Mouse (Mus musculus) ovary, adult 10 weeks (tissue): ENCODE data around the gene S100a7a. TPM values are rescaled to one million over a fixed set of nuclear protein-coding genes. Genes with fewer than 3 reads are reported as not detected.

Experiments
- polyA plus RNA-seq: library from polyadenylated mRNA; stranded (reverse); fragments of 350-450 nt; fragmentation: Illumina TruSeq; extraction: RNeasy Lipid Tissue Mini Kit (QIAGEN cat#74804); gene quantifications from one replicate; pipeline ENCODE4 v1.2.3, GENCODE M21; 2014

The S100a7a gene
- polyA plus RNA-seq = not detected

DNA sequence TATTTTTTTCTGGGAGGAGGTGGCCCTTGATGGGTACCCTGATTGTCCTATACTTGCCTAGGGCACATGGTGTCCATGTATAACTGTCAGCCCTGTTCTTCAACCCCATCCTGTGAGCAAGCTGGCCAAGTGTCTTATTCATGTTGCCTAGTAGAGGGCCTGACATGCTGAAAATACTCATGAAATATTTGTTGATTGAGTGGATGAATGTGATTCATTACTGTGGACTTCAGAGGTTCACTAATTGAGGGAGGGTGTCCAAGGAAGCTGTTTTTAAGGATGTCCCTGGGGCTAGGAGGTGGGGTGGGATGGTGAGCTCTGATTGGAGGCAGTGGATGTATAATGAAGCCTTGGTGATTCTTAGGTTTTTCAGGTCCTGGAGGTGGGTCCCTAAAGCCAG lies at the start of gene S100a7a:
Gene S100a7a, plus strand, starts transcription at position 301 of the 400 bp plus-strand sequence.

DNA sequence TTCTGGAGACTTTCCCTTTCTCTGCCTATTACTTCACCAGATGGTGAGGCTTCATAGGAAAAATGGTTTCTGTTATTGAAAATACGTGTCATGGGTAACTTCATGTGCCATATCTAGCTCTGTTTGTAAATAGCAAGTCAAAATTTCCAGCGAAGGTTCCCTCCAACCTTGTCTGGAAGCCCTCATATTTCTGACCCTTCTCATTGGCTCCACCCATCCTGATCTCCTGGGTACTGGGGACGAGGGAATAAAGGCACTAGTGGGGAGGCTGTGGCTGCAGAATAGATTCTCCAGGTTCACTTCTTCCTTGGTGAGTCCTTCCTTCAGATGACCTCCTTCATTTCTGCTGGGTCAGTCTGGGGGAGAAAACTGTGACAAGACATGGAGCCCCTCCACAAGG lies 45.6 kb upstream of the S100a7a start, which contains the start of gene S100a5:
Gene S100a5, plus strand, starts transcription at position 301 of the 400 bp plus-strand sequence.

DNA sequence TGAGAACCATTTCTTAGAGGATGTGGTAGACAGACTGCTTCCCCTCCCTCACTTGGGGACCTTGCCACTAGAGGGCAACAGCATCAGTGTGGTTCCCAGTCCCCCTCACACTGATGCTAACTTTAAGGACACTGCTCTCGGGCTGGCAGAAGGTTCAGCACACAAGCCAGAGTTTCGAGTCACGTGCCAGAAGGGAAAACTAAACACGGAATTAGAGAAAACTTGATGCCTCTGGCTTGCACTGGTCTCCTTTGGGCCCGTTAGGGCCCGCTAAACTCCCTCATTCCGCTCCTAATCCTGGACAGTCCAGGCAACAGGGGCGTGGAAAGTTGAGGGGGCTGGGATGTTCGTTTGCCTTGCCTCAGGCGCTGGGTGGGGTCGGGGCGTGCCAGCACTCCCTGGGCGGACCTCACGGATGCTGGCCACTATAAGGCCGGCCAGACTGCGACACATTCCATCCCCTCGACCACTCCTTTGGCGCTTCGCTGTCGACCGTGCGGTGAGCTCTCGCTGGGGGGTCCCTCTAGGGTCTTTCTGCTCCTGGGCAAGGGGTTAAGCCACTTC lies 41.0 kb upstream of the S100a7a start, which contains the start of gene S100a6:
Gene S100a6, plus strand, starts transcription at position 155 of the 564 bp plus-strand sequence.

DNA sequence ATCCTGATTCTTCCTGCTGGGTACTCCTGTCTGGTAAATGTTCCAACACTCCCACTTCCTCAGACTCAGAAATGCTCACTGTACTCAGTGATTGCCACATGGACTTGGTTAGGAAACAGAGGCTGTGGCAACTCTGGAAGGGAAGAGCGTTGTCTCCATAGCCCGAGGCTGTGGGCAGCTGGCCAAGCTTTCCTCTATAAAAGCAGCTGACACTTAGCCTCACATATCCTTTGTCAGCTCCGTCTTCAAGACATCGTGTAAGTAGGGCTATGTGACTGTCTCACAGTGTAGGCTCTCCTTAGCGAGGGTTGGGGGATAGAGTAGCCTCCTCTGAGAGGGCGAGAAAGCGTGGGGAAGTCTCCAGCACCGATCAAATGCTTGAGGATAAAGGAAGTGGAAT lies 15.0 kb downstream of the S100a7a start, which contains the start of gene S100a8:
Gene S100a8, plus strand, starts transcription at position 133 of the 400 bp plus-strand sequence.

DNA sequence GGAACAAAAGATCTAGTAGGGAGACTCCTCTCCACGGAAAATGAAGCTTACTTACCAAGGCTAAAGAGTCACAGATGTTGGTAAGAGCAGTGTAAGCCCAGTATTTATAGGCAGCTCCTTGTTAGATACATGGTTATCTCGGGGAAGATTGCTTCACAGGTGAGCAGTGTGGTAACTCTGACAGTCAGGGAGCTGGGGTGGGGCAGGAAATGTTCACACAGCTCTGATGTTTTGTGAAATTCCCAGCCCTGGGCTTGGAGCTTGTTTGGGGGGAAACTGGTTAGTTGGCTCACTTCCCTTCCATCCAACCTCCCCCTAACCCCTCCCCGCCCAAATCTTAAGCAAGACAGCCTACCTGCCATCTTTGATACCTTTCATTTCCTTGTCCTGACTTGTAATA lies 41.8 kb downstream of the S100a7a start, which contains the start of gene S100a9:
Gene S100a9, minus strand, starts transcription at position 109 of the 400 bp plus-strand sequence.

Other genes with a start within 250 kb of the S100a7a start
- 24.1 TPM for gene Ints3, start 220.4 kb upstream of the S100a7a start, polyA plus RNA-seq
- gene Npr1, start 188.2 kb upstream of the S100a7a start, polyA plus RNA-seq = 36.4 TPM
- gene Ilf2, start 177.9 kb upstream of the S100a7a start, polyA plus RNA-seq = 94.7 TPM
- 154 TPM for gene Snapin, start 163.0 kb upstream of the S100a7a start, polyA plus RNA-seq
- gene Chtop, start 144.5 kb upstream of the S100a7a start, polyA plus RNA-seq = 220 TPM
- 29.9 TPM for gene S100a1, start 139.6 kb upstream of the S100a7a start, polyA plus RNA-seq
- gene S100a13, start 139.6 kb upstream of the S100a7a start, polyA plus RNA-seq = 2.6 TPM
- not detected for gene S100a14, start 127.2 kb upstream of the S100a7a start, polyA plus RNA-seq
- 29.2 TPM for gene S100a16, start 116.8 kb upstream of the S100a7a start, polyA plus RNA-seq
- gene S100a3, start 93.4 kb upstream of the S100a7a start, polyA plus RNA-seq = not detected
- not detected for gene S100a2, start 63.8 kb upstream of the S100a7a start, polyA plus RNA-seq
- not detected for gene Gm42674, start 52.1 kb upstream of the S100a7a start, polyA plus RNA-seq
- gene S100a4, start 50.2 kb upstream of the S100a7a start, polyA plus RNA-seq = 21.9 TPM
- not detected for gene S100a5, start 45.5 kb upstream of the S100a7a start, polyA plus RNA-seq
- gene S100a6, start 41.1 kb upstream of the S100a7a start, polyA plus RNA-seq = 45.3 TPM
- 6.4 TPM for gene S100a8, start 15.0 kb downstream of the S100a7a start, polyA plus RNA-seq
- gene S100a9, start 41.7 kb downstream of the S100a7a start, polyA plus RNA-seq = not detected
- gene Pglyrp4, start 72.9 kb downstream of the S100a7a start, polyA plus RNA-seq = not detected
- not detected for gene Gm5849, start 123.9 kb downstream of the S100a7a start, polyA plus RNA-seq